Mouse (Mus musculus) mature B cell (primary cell): ENCODE results near the gene Gas8.
"Not testable (repeated sequence)": the region's sequence is repeated elsewhere in the genome, so short reads cannot be mapped to it uniquely, and the experiment has no call there.

Source experiments
- in situ Hi-C: fragments of 300-500 bp; cut with MboI; formaldehyde crosslinking; loops from 2 replicates; pipeline ENCODE4 v1.14.3; 2019

Gene Gas8

DNA sequence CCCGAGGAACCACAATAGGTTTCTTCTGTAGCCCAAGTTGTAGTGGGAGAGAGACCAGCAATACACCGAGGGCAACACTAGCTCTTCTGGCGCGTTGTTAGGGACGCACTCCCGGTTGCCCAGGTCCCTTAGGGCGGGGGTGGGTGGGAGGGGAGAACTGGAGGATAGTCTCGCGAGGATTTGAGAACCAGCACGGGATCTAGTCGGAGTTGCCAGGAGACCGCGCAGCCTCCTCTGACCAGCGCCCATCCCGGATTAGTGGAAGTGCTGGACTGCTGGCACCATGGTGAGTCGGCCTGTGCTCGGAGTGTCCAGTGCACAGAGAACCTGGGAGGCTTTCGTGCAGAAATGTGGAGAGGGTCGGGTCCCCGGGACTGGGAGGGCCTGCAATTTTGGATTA lies at the start of gene Gas8:
Gas8 (plus strand) TSS at position 168 of the 400 bp plus-strand sequence.
- in situ Hi-C loops, result no loop called here

DNA sequence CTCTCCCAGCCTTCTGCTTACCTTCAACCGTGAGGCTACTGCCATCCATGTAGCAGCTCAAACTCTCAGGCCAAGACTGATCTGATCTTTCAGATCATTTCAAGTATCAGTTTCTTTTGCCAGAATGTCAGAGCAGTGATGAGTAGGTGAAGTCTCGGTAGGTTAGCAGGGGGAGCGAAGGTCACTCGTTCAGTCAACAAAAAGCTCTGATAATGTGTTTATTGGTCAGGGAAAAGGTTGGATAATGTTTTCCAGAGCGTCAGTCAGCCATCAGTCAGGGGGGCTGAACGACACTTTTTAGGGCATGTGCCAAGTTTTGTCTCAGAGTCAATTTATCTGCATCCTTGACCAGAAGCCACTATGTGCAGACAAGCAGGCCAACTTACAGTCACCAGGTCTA lies 45.6 kb upstream of the Gas8 start:
- in situ Hi-C loops, result not testable (repeated sequence)

DNA sequence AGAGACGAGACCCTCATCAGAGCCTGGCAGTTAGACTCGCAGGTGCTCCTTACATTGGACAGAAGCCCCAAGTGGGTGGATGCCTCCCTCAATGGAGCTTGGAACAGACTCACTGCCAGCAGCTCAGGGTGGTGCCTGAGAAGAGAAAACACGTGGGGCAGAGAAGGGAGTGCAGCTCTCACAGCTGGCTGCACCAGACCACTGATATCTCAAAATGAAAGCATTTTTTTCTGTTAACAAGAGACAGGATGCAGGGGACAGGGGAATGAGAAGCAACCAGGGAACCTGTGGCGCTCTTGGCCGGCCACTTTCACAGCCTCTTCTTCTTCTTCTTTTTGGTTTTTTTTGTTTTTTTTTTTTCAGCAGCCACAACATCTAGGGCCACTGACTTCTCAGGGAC lies 44.1 kb upstream of the Gas8 start:
- in situ Hi-C loops, result not testable (repeated sequence)

- in situ Hi-C loops, result no loop called here
These were observed 41.5 kb upstream of the Gas8 start for GRCm38 (mm10) chr8:123476911-123477736.

- in situ Hi-C loops, result no loop called here
These were observed 40.8 kb upstream of the Gas8 start, which contains the start of gene Afg3l1 for GRCm38 (mm10) chr8:123477737-123478258. TSS of gene Afg3l1 (plus strand) at chr8:123477903.

GRCm38 (mm10) chr8:123478456-123479218 lies 40.0 kb upstream of the Gas8 start:
- in situ Hi-C loops, result no loop called here

- in situ Hi-C loops, result no loop called here
These were observed 36.0 kb upstream of the Gas8 start for GRCm38 (mm10) chr8:123482627-123483026.

DNA sequence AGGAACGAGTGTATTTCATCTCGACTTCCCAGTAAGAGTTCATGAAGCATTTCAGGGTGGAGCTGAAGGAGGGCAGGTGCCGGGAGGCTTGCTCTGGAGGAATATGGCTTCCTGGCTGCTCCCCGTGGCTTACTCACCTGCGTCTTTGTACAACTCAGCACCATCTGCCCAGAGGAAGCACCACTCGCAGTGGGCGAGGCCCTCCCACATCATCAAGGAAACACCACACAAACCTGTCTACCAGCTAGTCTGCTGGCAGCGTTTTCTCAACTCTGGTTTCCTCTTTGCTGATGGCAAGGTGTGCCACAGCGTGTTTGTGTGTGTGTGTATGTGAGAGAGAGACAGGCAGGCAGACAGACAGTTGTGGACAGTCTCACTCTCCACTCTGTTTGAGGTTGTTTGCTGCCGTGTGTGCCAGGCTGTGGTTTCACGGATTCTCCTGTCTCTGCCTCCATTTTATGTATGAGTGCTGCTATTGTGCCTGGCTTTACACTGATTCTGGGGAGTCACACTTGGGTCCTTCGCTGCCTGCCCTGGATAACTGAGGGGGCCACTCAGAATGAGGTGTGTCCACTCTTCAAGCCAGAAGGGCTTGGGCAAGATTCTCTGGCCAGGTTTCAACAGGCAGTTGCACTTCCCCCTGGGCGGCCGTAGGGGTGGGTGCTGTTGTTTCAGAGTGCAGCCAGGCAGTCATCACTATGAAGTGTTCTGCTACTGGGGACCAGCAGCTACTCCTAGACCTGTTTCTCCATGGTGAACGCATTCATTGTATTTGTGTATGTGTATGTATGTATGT lies 27.2 kb upstream of the Gas8 start:
- in situ Hi-C loops, result no loop called here

- in situ Hi-C loops, result no loop called here
These were observed 25.7 kb upstream of the Gas8 start for GRCm38 (mm10) chr8:123492898-123493297.

GRCm38 (mm10) chr8:123497699-123498098 lies 20.9 kb upstream of the Gas8 start:
- in situ Hi-C loops, result no loop called here

GRCm38 (mm10) chr8:123498963-123499362 lies 19.7 kb upstream of the Gas8 start:
- in situ Hi-C loops, result no loop called here

GRCm38 (mm10) chr8:123499556-123499955 lies 19.1 kb upstream of the Gas8 start:
- in situ Hi-C loops, result no loop called here

DNA sequence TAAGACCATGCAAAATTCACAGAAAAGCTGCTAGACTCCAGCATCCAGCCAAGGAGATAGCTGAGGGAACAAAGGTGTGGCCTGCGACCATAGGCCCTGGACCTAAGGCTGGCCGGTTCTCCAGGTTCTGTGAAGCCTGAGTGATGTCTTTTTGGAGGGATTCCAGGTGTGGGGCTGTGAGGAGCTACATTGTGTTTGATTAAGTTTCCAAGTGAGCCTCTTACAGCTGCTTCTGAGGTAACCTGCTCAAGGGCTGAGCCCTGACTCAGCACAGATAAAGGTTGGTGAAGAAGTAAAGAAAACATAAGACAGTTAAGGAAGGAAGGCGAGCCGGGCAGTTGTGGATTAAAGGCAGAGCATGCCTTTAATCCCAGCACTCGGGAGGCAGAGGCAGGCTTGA lies 16.4 kb upstream of the Gas8 start:
- in situ Hi-C loops, result no loop called here

GRCm38 (mm10) chr8:123503801-123504467 lies 14.7 kb upstream of the Gas8 start:
- in situ Hi-C loops, result no loop called here

DNA sequence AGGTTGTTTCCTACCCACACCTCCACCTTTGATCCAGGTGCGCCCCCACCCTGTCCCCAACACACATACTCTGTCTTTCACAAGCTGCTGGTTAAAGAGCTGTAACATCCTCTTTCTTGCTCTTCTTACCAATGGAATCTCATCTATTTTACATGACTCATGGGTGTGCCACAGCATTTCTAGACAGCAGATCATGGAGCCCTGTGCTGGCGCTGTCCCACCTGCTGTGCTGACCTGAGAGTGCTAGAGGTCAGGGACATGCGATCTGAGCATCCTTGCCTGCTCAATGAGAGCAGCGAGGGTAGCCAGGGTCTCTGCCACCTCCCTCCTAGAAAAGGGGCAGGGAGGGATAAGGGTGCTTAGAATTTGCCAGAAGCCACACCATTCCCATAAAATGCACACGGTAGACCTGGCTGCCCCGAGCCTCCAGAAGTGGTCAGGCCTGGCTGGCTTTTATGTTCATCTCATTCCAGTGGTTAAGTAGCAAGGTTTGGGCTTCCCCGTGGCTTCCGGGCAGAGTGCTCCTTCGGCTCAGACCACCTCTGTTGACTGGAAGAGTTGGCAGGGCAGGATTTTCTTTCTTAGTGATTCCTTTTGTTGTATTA lies 13.9 kb upstream of the Gas8 start:
- in situ Hi-C loops, result no loop called here

- in situ Hi-C loops, result no loop called here
These were observed 13.4 kb upstream of the Gas8 start for GRCm38 (mm10) chr8:123505267-123505666.

DNA sequence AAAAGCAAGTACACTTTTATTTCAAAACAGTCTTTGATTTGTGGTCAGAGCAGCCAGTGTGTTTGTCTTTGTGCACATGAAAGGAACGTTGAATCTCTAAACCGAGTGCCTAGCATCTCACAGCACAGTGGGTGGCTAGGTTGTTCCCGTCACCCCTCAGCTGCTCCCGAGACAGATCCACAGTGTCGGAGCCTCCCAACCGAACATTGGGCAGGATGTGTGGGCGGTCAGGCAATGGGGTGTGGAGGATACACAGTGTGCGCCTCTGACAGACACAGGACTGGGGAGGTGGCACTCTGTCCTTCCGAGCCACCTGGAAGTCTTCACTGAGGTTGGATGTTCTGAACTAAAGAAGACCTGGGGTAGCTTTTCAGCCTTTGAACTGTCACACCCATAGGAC lies 12.9 kb upstream of the Gas8 start:
- in situ Hi-C loops, result no loop called here

GRCm38 (mm10) chr8:123507153-123507552 lies 11.5 kb upstream of the Gas8 start:
- in situ Hi-C loops, result no loop called here

DNA sequence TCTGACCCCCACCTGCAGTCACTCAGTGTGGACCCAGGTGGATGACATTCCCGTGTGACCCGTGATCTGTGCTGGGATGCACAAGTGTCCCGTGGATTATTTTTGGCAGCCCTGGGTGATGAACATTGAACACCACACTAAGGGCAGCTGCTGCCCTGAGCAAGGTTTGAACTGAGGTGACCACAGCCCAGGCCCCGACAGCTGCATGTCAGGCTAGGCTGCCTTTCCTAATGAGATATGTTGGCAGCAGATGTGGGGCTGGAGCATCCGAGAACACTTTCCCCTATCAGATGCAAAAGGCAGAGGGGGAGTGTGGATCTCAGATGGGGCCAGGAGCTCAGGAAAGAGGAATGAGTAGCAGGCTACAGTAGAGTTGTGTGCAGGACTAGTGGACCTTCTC lies 7.8 kb upstream of the Gas8 start:
- in situ Hi-C loops, result no loop called here

GRCm38 (mm10) chr8:123514136-123514535 lies 4.5 kb upstream of the Gas8 start:
- in situ Hi-C loops, result no loop called here
